Mouse (Mus musculus) C2C12 (cell line): ENCODE data around the gene Tnnc1. TPM values are rescaled to one million over a fixed set of nuclear protein-coding genes. Genes with fewer than 3 reads are reported as not detected.

ENCODE experiments used
- H3K27me3 ChIP-seq: one replicate; pipeline ENCODE4 v1.6.1; 2011; ENCODE audit not compliant: control insufficient read depth, insufficient read depth, insufficient read length
- H3K36me3 ChIP-seq: one replicate; pipeline ENCODE4 v1.6.1; 2011; ENCODE audit not compliant: control insufficient read depth, insufficient read depth
- H3K4me3 ChIP-seq: one replicate; pipeline ENCODE4 v1.5.1; 2011; ENCODE audit warnings: mild to moderate bottlenecking, control low read depth; ENCODE audit not compliant: poor library complexity, insufficient read depth, severe bottlenecking
- H3K79me2 ChIP-seq: one replicate; pipeline ENCODE4 v1.6.1; 2011; ENCODE audit not compliant: control insufficient read depth, insufficient read depth
- H3K79me3 ChIP-seq: one replicate; pipeline ENCODE4 v1.6.1; 2011; ENCODE audit warnings: low read depth, control low read depth
- H3ac ChIP-seq: one replicate; pipeline ENCODE3; 2011; ENCODE audit warnings: low read depth; ENCODE audit not compliant: control insufficient read depth, insufficient read length
- CEBPB ChIP-seq: IDR thresholded peaks from one replicate; pipeline ENCODE4 v1.6.1; 2011; ENCODE audit warnings: low read depth, mild to moderate bottlenecking, control low read depth, moderate library complexity
- CTCF ChIP-seq: IDR thresholded peaks from one replicate; pipeline ENCODE4 v1.5.1; 2011; ENCODE audit not compliant: control insufficient read depth, insufficient read depth, insufficient read length
- FOSL1 ChIP-seq: IDR thresholded peaks from one replicate; pipeline ENCODE4 v1.8.0; 2011; ENCODE audit warnings: mild to moderate bottlenecking, low read length; ENCODE audit not compliant: poor library complexity, insufficient read depth, severe bottlenecking
- MAX ChIP-seq: IDR thresholded peaks from one replicate; pipeline ENCODE4 v1.6.1; 2011; ENCODE audit warnings: mild to moderate bottlenecking, control low read depth
- MYOD1 ChIP-seq: IDR thresholded peaks from one replicate; pipeline ENCODE4 v1.6.1; 2011; ENCODE audit warnings: low read depth; ENCODE audit not compliant: control insufficient read depth, insufficient read length
- MYOG ChIP-seq: IDR thresholded peaks from one replicate; pipeline ENCODE4 v1.6.1; 2011; ENCODE audit not compliant: control insufficient read depth, insufficient read length; ENCODE audit errors: extremely low read depth
- USF1 ChIP-seq: IDR thresholded peaks from one replicate; pipeline ENCODE4 v1.6.1; 2011; ENCODE audit warnings: low read depth, mild to moderate bottlenecking, control low read depth, moderate library complexity
- polyA plus RNA-seq: library from polyadenylated mRNA; unstranded; fragments of >200 nt; fragmentation: generic; extraction: Trizol; gene quantifications from one replicate; pipeline ENCODE4 v1.2.1, GENCODE M21; 2012; ENCODE audit warnings: missing spikeins

Gene Tnnc1
- polyA plus RNA-seq, 1 experiment: 21.0 TPM

- no peak for TF ChIP-seq CTCF
- no peak for TF ChIP-seq FOSL1
- TF ChIP-seq USF1: no peak
- no peak for TF ChIP-seq MYOD1
- no peak for TF ChIP-seq MAX
- no peak for TF ChIP-seq CEBPB
- no peak for TF ChIP-seq MYOG
- Histone ChIP-seq H3K79me3 (no peaks in the 10 kb centered on the region), H3K27me3 (peaks cover 21% of the 10 kb centered on the region), H3K36me3 (no peaks in the 10 kb centered on the region), H3ac (no peak overlapping the region), H3K4me3 (no peak overlapping the region), H3K79me2 (no peaks in the 10 kb centered on the region)
These were observed 25.2 kb downstream of the Tnnc1 start for GRCm38 (mm10) chr14:31233070-31233995.

GRCm38 (mm10) chr14:31233996-31234591, 26.0 kb downstream of the Tnnc1 start:
- TF ChIP-seq CTCF (peak; percentile 34), MYOG (no peak)
- no peaks in the 10 kb centered on the region for H3K79me2 ChIP-seq
- H3K27me3 ChIP-seq: peaks cover 16% of the 10 kb centered on the region
- no peaks in the 10 kb centered on the region for H3K36me3 ChIP-seq
- no peak overlapping the region for H3ac ChIP-seq
- no peak overlapping the region for H3K4me3 ChIP-seq
- H3K79me3 ChIP-seq: no peaks in the 10 kb centered on the region

- no peak overlapping the region for H3K4me3 ChIP-seq
- no peak overlapping the region for H3ac ChIP-seq
- TF ChIP-seq CTCF: no peak
- TF ChIP-seq MAX: no peak
- no peak for TF ChIP-seq MYOG
- no peak for TF ChIP-seq CEBPB
- no peak for TF ChIP-seq USF1
- no peak for TF ChIP-seq MYOD1
- no peak for TF ChIP-seq FOSL1
- no peaks in the 10 kb centered on the region for H3K79me3 ChIP-seq
- H3K27me3 ChIP-seq: no peaks in the 10 kb centered on the region
- H3K79me2 ChIP-seq: no peaks in the 10 kb centered on the region
- no peaks in the 10 kb centered on the region for H3K36me3 ChIP-seq
These were observed 29.2 kb downstream of the Tnnc1 start for GRCm38 (mm10) chr14:31237101-31237882.

GRCm38 (mm10) chr14:31240528-31240927, 32.4 kb downstream of the Tnnc1 start:
- Histone ChIP-seq H3K4me3 (no peak overlapping the region), H3ac (no peak overlapping the region), H3K79me3 (no peaks in the 10 kb centered on the region), H3K36me3 (no peaks in the 10 kb centered on the region), H3K79me2 (no peaks in the 10 kb centered on the region), H3K27me3 (no peaks in the 10 kb centered on the region)
- no peak for TF ChIP-seq USF1
- TF ChIP-seq MYOD1: no peak
- TF ChIP-seq CTCF: no peak
- TF ChIP-seq CEBPB: no peak
- TF ChIP-seq FOSL1: no peak
- TF ChIP-seq MYOG: no peak
- TF ChIP-seq MAX: no peak

DNA sequence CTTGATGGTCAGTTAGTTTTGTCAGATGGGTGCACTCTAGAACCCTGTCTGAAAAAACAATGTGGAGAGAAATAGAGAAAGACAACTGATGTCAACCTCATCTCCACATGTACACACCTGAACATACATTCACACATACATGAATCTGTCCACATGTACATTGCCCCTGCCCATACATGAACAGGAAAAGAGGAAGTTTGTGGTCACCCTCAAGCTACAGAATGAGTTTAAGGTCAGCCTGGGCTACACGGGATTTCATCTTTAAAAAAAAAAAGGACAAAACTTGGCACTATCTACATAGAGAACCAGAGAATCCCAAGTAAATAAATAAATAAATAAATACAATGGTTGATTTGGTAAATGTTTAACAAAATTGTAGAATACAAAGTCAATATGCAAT, 36.7 kb downstream of the Tnnc1 start:
- Histone ChIP-seq H3K36me3 (no peaks in the 10 kb centered on the region), H3K79me3 (no peaks in the 10 kb centered on the region), H3ac (no peak overlapping the region), H3K4me3 (no peak overlapping the region), H3K27me3 (no peaks in the 10 kb centered on the region), H3K79me2 (no peaks in the 10 kb centered on the region)
- TF ChIP-seq MYOD1 (no peak), MAX (no peak), CTCF (no peak)
